ENCODE assay signal across 9 mouse cellular contexts in genomic region chr16:49906066-49906465, GRCm38 (mm10).
DNase-seq lines count a peak whose midpoint lies in the region; ATAC-seq lines count a peak whose summit lies in the region.
"Had no signal": no experiment of that assay in that cellular context is flagged by ENCODE, and none has a peak within 500 bp of the region (broad histone marks: within the 10 kb centered on the region; RNA-seq: fewer than 3 reads in every experiment).

No protein-coding gene starts in this region.

- no peak for DNase-seq in kidney, adult 8-10 months
- DNase-seq in left cerebral cortex, postnatal 14 days (ENCODE audit: low spot score in 2 of 2) = no peak
- no peak for DNase-seq in cerebellum, postnatal 10 days
- DNase-seq: left cerebral cortex, postnatal 4 days had no signal

- H3K27ac ChIP-seq in kidney, embryonic 15.5 days = peak overlapping the region; percentile 28; the same call in 1 of the 2 replicates
- H3K27ac ChIP-seq in embryonic facial prominence, embryonic 12.5 days = peak overlapping the region; percentile 86
- H3K27ac ChIP-seq in heart, embryonic 16.5 days (ENCODE audit: low read length) = peak overlapping the region; percentile 81
- no peak overlapping the region for H3K27ac ChIP-seq in midbrain, embryonic 15.5 days
- H3K27ac ChIP-seq: neural tube, embryonic 12.5 days had no signal

- no peaks in the 10 kb centered on the region for H3K9me3 ChIP-seq in kidney, embryonic 15.5 days (replicated peaks)
- H3K9me3 ChIP-seq in embryonic facial prominence, embryonic 12.5 days = no peaks in the 10 kb centered on the region
- H3K9me3 ChIP-seq in heart, embryonic 16.5 days (replicated peaks; ENCODE audit: control insufficient read depth, low read length) = no peaks in the 10 kb centered on the region
- no peaks in the 10 kb centered on the region for H3K9me3 ChIP-seq in midbrain, embryonic 15.5 days
- H3K9me3 ChIP-seq: neural tube, embryonic 12.5 days had no signal

- no peak overlapping the region for H3K9ac ChIP-seq in kidney, embryonic 15.5 days
- no peak overlapping the region for H3K9ac ChIP-seq in embryonic facial prominence, embryonic 12.5 days
- H3K9ac ChIP-seq in heart, embryonic 16.5 days (ENCODE audit: low read length) = no peak overlapping the region
- H3K9ac ChIP-seq in midbrain, embryonic 15.5 days = no peak overlapping the region
- H3K9ac ChIP-seq: neural tube, embryonic 12.5 days had no signal

- no peak for ATAC-seq in kidney, embryonic 15.5 days (replicated peaks; ENCODE audit: low FRiP score)
- no peak for ATAC-seq in embryonic facial prominence, embryonic 12.5 days (ENCODE audit: insufficient number of reproducible peaks, insufficient read depth, low FRiP score, low TSS enrichment)
- ATAC-seq in heart, embryonic 16.5 days (replicated peaks; ENCODE audit: extremely low read depth, insufficient read depth, low FRiP score) = no peak
- 0 out of 2 replicates have a peak, but pooled peaks have one; percentile 40 for ATAC-seq in midbrain, embryonic 15.5 days (replicated peaks)

- no peak overlapping the region for H3K4me3 ChIP-seq in kidney, embryonic 15.5 days (replicated peaks)
- no peak overlapping the region for H3K4me3 ChIP-seq in embryonic facial prominence, embryonic 12.5 days
- H3K4me3 ChIP-seq in heart, embryonic 16.5 days (ENCODE audit: low read length) = no peak overlapping the region
- H3K4me3 ChIP-seq in midbrain, embryonic 15.5 days = no peak overlapping the region
- H3K4me3 ChIP-seq: neural tube, embryonic 12.5 days had no signal

- intact Hi-C loops in left cerebral cortex, postnatal 14 days (cut with DNase I) = loop anchor here (5.0 kb wide), 1 partner anchor 131 kb away; no protein-coding TSS in a partner anchor

- no peak overlapping the region for H3K4me2 ChIP-seq in kidney, embryonic 15.5 days
- H3K4me2 ChIP-seq in embryonic facial prominence, embryonic 12.5 days (replicated peaks) = peak overlapping the region; percentile 18; the same call in 1 of the 2 replicates
- H3K4me2 ChIP-seq in heart, embryonic 16.5 days (ENCODE audit: low read depth, low read length) = no peak overlapping the region
- no peak overlapping the region for H3K4me2 ChIP-seq in midbrain, embryonic 15.5 days
- H3K4me2 ChIP-seq: neural tube, embryonic 12.5 days had no signal

- peaks cover 18% of the 10 kb centered on the region; the same call in 1 of the 2 replicates for H3K36me3 ChIP-seq in kidney, embryonic 15.5 days
- no peaks in the 10 kb centered on the region for H3K36me3 ChIP-seq in embryonic facial prominence, embryonic 12.5 days
- peaks cover 10% of the 10 kb centered on the region for H3K36me3 ChIP-seq in heart, embryonic 16.5 days (ENCODE audit: control insufficient read depth, insufficient read depth)
- 0 out of 2 replicates have a peak, but pooled peaks cover 2% of the 10 kb centered on the region for H3K36me3 ChIP-seq in midbrain, embryonic 15.5 days (replicated peaks)

- H3K4me1 ChIP-seq in kidney, embryonic 15.5 days = 0 out of 2 replicates have a peak, but pooled peaks cover 5% of the 10 kb centered on the region
- H3K4me1 ChIP-seq in embryonic facial prominence, embryonic 12.5 days = peaks cover 23% of the 10 kb centered on the region
- H3K4me1 ChIP-seq in heart, embryonic 16.5 days (ENCODE audit: control insufficient read depth, insufficient read depth, low read length) = peaks cover 32% of the 10 kb centered on the region
- H3K4me1 ChIP-seq in midbrain, embryonic 15.5 days = no peaks in the 10 kb centered on the region
- H3K4me1 ChIP-seq: neural tube, embryonic 12.5 days had no signal

- no peaks in the 10 kb centered on the region for H3K27me3 ChIP-seq in kidney, embryonic 15.5 days
- H3K27me3 ChIP-seq in embryonic facial prominence, embryonic 12.5 days = no peaks in the 10 kb centered on the region
- H3K27me3 ChIP-seq in heart, embryonic 16.5 days (ENCODE audit: control insufficient read depth, insufficient read depth, low read length) = no peaks in the 10 kb centered on the region
- H3K27me3 ChIP-seq in midbrain, embryonic 15.5 days (replicated peaks) = no peaks in the 10 kb centered on the region
- H3K27me3 ChIP-seq: neural tube, embryonic 12.5 days had no signal

- 48% methylated on average over 5 of the region's 5 CpGs for WGBS in kidney, embryonic 15.5 days
- 16% methylated on average over 5 of the region's 5 CpGs for WGBS in embryonic facial prominence, embryonic 12.5 days
- WGBS in heart, embryonic 16.5 days = 41% methylated on average over 5 of the region's 5 CpGs
- WGBS in midbrain, embryonic 15.5 days = 30% methylated on average over 5 of the region's 5 CpGs
